Mouse (Mus musculus) heart, adult 2 months (tissue): ENCODE results near the gene Trim13. TPM values are rescaled to one million over a fixed set of nuclear protein-coding genes. Genes with fewer than 3 reads are reported as not detected.
A peak's percentile ranks its signal among the peaks of the same experiment; 100 is the strongest.

Experiments used
- DNase-seq, 2 experiments: peaks; one replicate each; pipeline ENCODE4 v3.0.0; 2021
- H3K27ac ChIP-seq: fragments of 200-600 bp; 2 replicates; pipeline ENCODE4 v1.8.1; 2022
- H3K27me3 ChIP-seq: fragments of 200-500 bp; 2 replicates; pipeline ENCODE4 v1.6.1; 2012; ENCODE audit warnings: mild to moderate bottlenecking, low read length, inconsistent platforms, mixed read lengths; ENCODE audit not compliant: control insufficient read depth, insufficient read depth
- H3K36me3 ChIP-seq: fragments of 200-500 bp; 2 replicates; pipeline ENCODE4 v1.6.1; 2012; ENCODE audit warnings: low read length, inconsistent platforms; ENCODE audit not compliant: control insufficient read depth, insufficient read depth
- H3K4me1 ChIP-seq: fragments of 200-500 bp; 2 replicates; pipeline ENCODE4 v1.6.1; 2011; ENCODE audit warnings: low read length; ENCODE audit not compliant: control insufficient read depth, insufficient read depth
- H3K4me3 ChIP-seq: fragments of 200-600 bp; 2 replicates; pipeline ENCODE4 v1.8.1; 2022
- H3K79me2 ChIP-seq: fragments of 200-500 bp; replicated peaks from 2 replicates; pipeline ENCODE4 v1.6.1; 2012; ENCODE audit warnings: mild to moderate bottlenecking, inconsistent platforms, low read length, moderate library complexity, mixed read lengths; ENCODE audit not compliant: control insufficient read depth, insufficient read depth
- H3K9ac ChIP-seq: fragments of 200-500 bp; 2 replicates; pipeline ENCODE4 v1.6.1; 2012; ENCODE audit warnings: low read depth, mild to moderate bottlenecking, control low read depth, inconsistent platforms, low read length, mixed read lengths
- CTCF ChIP-seq: fragments of 200-600 bp; IDR thresholded peaks from 2 replicates; pipeline ENCODE4 v1.8.1; 2022; ENCODE audit warnings: antibody characterized with exemption, mild to moderate bottlenecking, moderate library complexity
- EP300 ChIP-seq: fragments of 200-500 bp; IDR thresholded peaks from 2 replicates; pipeline ENCODE4 v1.6.1; 2011; ENCODE audit warnings: low read depth, low read length, control low read depth; ENCODE audit not compliant: insufficient read depth
- POLR2A ChIP-seq: fragments of 200-500 bp; IDR thresholded peaks from 2 replicates; pipeline ENCODE4 v1.6.1; 2011; ENCODE audit warnings: mild to moderate bottlenecking, low read depth, low read length, control low read depth; ENCODE audit not compliant: insufficient read depth
- WGBS: fragments of 180-500 bp; shearing (Covaris S2); methylation state at CpG from one replicate; pipeline ENCODE4 v1.1.7; 2018; 5-methylcytosine and 5-hydroxymethylcytosine counted together
- intact Hi-C: fragments of 180-260 bp; cut with DNase I; formaldehyde crosslinking; loops from one replicate; pipeline ENCODE4 v1.15.1; 2025
- polyA plus RNA-seq: library from polyadenylated mRNA; depleted of rRNA; stranded (reverse); fragments of >200 nt; gene quantifications from 2 replicates; pipeline ENCODE4 v1.2.3, GENCODE M21; 2012
- total RNA-seq, 2 experiments: library from RNA; stranded (reverse); gene quantifications; 2 replicates each; pipeline ENCODE4 v1.2.3; 2021

Gene Trim13
- total and polyA plus RNA-seq, 3 experiments, result 4.8 to 7.5 (median 6.6) TPM

DNA sequence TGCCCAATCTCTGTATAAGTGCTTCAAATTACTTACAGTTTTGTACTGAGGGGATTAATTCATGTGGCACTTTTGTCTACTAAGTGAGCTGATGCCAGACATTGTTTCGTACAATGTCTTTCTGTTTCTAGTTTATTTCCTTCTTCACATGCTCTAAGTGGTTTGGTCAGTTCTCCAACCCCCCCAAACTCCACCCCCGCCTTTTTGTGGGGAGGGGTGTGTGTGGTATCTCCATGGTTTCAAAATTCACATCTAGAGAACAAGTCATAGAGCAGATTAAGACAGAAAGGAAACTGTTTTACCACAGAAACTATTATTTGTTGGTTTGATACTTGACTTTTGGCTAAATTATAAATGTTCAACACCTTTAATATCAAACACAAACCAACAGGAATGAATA lies 22.3 kb downstream of the Trim13 start:
- WGBS, result 90% methylated on average over 2 of the region's 2 CpGs
- intact Hi-C loops, result no loop called here
- H3K27ac ChIP-seq, result no peak overlapping the region

DNA sequence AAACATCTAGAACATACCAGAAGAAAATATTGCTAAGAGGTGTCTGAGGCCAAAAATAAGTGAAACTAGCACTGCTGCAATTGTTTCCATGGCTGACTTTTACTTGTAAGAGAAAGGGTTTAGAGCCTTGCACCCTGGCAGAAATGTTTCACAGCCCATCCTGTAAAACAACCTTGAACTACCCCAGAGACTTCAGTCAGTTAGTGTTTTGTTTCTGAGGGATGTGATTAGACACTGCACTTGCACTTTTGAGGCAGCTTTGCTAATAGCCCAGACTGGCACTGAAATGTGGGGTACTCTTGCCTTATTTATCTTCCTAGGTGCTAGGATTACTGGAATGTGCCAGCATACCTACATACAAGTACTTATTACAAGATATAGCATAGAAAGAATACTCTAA lies 37.9 kb downstream of the Trim13 start:
- TF ChIP-seq POLR2A (no peak), EP300 (no peak), CTCF (no peak)
- Histone ChIP-seq H3K27ac (no peak overlapping the region), H3K4me1 (no peaks in the 10 kb centered on the region; the same call in 1 of the 2 replicates), H3K27me3 (no peaks in the 10 kb centered on the region), H3K36me3 (peaks cover 4% of the 10 kb centered on the region), H3K79me2 (no peaks in the 10 kb centered on the region; the same call in 1 of the 2 replicates), H3K4me3 (no peak overlapping the region), H3K9ac (no peak overlapping the region)
- intact Hi-C loops, result no loop called here
- no peak for DNase-seq

More for the DNA sequence above, 22.3 kb downstream of the Trim13 start:
- Histone ChIP-seq H3K27me3 (no peaks in the 10 kb centered on the region), H3K4me1 (no peaks in the 10 kb centered on the region), H3K36me3 (no peaks in the 10 kb centered on the region), H3K9ac (no peak overlapping the region), H3K79me2 (no peaks in the 10 kb centered on the region), H3K4me3 (no peak overlapping the region)
- DNase-seq, result no peak
- TF ChIP-seq CTCF (no peak), EP300 (no peak), POLR2A (no peak)

DNA sequence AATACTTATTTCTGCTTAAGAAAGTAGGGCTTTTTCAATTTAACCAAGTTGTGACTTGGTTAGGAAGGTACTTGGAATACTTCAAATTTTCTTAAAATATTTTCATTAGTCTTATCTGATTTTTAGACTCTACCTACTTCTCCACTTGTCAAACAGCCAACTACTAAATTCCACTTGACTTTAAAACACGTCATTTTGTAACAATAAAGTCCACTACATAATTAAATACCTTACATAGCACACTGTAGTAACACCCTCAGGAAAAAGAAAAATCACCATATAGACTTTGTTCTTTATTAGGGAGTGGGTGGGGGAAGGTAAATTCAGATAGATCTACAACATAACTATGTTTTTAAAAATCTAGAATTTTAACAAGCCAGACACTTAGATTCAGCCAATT lies 44.6 kb downstream of the Trim13 start:
- Histone ChIP-seq H3K27ac (no peak overlapping the region), H3K79me2 (no peaks in the 10 kb centered on the region), H3K27me3 (no peaks in the 10 kb centered on the region), H3K36me3 (peaks cover 4% of the 10 kb centered on the region; the same call in 1 of the 2 replicates), H3K4me1 (peaks cover 1% of the 10 kb centered on the region), H3K4me3 (no peak overlapping the region), H3K9ac (no peak overlapping the region)
- DNase-seq, result no peak
- intact Hi-C loops, result loop anchor here (10.0 kb wide), 1 partner anchor 1602 kb away; no protein-coding TSS in a partner anchor
- 27% methylated on average over 1 of the region's 1 CpGs for WGBS
- TF ChIP-seq EP300 (no peak), CTCF (no peak), POLR2A (no peak)

DNA sequence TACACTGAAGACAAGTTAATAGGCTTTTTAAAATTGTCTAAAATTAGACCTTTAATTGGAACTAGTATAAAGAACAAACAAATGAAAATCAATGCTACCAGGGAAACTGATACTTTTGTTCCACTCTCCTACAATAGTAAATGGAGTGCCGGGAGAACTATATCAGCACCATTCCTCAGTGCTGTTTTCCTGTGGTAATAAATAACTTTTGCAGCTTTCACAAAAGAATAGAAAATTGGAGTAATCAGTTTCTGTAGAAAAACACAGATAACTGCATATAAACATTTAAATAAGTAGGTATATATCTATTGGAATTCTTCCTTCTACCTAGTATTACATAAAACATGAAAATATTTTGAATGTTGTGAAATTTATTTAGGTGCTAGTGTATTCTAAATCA lies 47.5 kb downstream of the Trim13 start:
- no peaks in the 10 kb centered on the region for H3K27me3 ChIP-seq
- H3K36me3 ChIP-seq, result peaks cover 12% of the 10 kb centered on the region
- peaks cover 1% of the 10 kb centered on the region for H3K4me1 ChIP-seq
- no peak for TF ChIP-seq POLR2A
- no peak for TF ChIP-seq CTCF
- no peak for TF ChIP-seq EP300
- H3K4me3 ChIP-seq, result peak overlapping the region; percentile 6; the same call in 1 of the 2 replicates
- H3K27ac ChIP-seq, result peak overlapping the region; percentile 4
- H3K9ac ChIP-seq, result no peak overlapping the region
- intact Hi-C loops, result loop anchor here (5.0 to 10.0 kb wide), 3 partner anchors 88 to 1599 kb away; partner anchors contain the start of gene Spryd7
- DNase-seq, result no peak
- 5% methylated on average over 1 of the region's 1 CpGs for WGBS
- no peaks in the 10 kb centered on the region for H3K79me2 ChIP-seq

DNA sequence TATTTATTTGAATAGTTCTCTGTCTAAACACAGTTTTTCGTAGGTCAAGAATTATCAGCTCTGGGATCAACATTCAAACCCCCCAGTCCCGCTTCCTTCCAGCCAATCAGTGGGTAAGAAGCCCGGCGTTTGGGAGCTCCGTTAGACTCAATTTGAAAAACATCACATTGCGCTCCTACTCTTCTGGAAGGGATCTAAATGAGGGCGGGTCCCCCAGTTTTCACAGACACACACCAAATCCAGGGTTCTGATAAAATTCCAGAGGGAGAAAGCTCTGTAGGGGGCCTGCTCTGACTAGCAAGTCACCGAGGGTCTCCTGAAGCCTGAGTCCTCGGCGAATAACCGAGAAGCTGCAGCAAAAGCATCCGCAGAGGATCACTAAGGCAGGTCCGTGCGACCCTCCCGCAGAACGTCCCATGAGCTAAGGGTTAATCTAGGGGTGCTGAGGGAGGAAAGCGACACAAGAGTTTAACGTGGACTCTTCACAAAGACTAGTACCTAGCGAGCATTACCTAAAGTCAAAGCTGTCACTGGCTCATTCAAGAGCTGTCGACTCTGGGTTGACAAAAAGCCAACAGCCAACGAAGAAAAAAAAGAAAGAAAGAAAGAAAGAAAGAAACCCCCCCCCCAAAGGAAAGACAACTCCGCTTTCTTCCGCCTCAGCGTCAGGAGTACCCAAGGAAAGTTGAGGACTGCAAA lies 49.3 kb downstream of the Trim13 start:
- Histone ChIP-seq H3K27me3 (no peaks in the 10 kb centered on the region), H3K27ac (peak overlapping the region; percentile 78), H3K9ac (peak overlapping the region; percentile 90), H3K4me1 (peaks cover 2% of the 10 kb centered on the region), H3K79me2 (no peaks in the 10 kb centered on the region), H3K4me3 (peak overlapping the region; percentile 92), H3K36me3 (peaks cover 12% of the 10 kb centered on the region)
- intact Hi-C loops, result loop anchor here (1.0 to 10.0 kb wide), 4 partner anchors 48 to 1597 kb away; partner anchors contain the start of gene Spryd7
- no peak for TF ChIP-seq POLR2A
- no peak for TF ChIP-seq EP300
- no peak for TF ChIP-seq CTCF
- under 1% methylated on average over 24 of the region's 24 CpGs for WGBS
- DNase-seq, result peak; percentile 53 to 68
